Mouse (Mus musculus) monocyte, adult 5-6 weeks (primary cell): ENCODE results near the gene Grid1. TPM values are rescaled to one million over a fixed set of nuclear protein-coding genes. Genes with fewer than 3 reads are reported as not detected.

Experiments
- ATAC-seq: fragments of 153-309, 156-312 bp; replicated peaks from 2 replicates; pipeline ENCODE4 v1.8.0; 2017; ENCODE audit warnings: mild to moderate bottlenecking; ENCODE audit not compliant: low TSS enrichment, insufficient number of reproducible peaks, severe bottlenecking, poor library complexity, low FRiP score
- total RNA-seq: library from RNA; stranded (forward); fragments of 200-1000, 200-491, 200-594 nt; gene quantifications from 3 replicates; pipeline ENCODE4 v1.2.3, GENCODE M21; 2017

Gene Grid1
- total RNA-seq, 1 experiment from 2014 or later, result not detected

DNA sequence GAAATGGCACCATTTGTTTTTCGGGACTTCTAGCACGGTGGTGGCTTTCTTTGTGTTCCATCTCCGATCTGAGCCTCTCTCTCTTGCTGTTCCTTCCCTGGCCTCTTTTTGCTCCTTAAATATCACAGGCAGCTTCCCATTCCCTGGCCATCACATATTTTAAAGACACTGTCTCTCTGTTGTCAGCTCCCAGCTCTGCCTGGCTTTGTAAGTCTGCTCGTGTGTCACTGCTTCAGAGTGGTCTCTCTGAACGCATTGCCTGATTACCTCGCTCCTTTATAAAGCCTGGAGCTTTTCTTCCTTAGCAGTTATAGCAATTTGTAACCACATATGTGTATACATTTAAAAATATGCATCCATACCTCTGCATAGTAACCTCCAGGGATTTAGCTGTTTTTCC, 648.3 kb downstream of the Grid1 start:
- no peak for ATAC-seq

DNA sequence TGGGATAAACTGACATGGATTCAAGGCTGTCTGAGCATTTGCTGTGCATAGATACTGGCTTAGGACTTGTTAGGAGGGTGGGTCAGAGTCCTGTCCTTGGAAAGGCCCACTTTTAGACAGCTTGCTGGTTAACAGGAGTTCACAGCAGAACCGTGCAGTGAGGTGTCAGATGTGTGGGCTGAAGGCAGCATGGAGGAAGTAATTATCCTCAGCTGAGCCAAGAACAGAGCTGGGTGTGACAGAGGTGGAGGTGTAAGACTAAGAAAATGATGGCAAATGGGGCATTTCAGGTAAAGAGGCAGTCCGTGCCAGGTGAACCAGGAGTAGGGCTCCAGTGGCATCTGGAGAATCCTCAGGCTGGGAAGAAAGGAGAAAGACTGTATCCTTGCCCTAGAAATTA, 666.1 kb downstream of the Grid1 start:
- ATAC-seq, result no peak

DNA sequence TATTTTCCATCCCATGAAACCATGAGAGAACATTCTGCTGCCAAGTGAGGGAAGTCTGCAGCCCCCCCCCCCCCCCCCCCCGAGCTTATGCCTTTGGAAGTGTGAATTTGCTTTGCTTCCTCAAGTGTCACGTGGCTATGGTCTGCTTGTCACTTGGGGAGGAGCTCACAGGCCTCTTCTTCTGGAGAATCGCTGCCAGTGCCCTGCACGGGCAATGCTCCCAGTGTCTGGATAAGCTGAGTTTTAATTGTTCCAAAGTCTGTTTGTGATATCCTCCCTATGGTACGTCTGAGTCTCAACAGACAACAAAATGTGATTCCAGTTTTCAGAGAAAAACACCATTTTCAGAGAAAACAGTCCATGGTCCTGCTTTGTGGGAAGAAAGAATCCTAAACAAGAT, 682.4 kb downstream of the Grid1 start:
- ATAC-seq, result no peak

- ATAC-seq, result no peak
Measured at GRCm38 (mm10) chr14:35519402-35519801, 699.5 kb downstream of the Grid1 start.

GRCm38 (mm10) chr14:35538835-35539234, 718.9 kb downstream of the Grid1 start:
- ATAC-seq, result no peak

GRCm38 (mm10) chr14:35541254-35541991, 721.5 kb downstream of the Grid1 start:
- ATAC-seq, result no peak

DNA sequence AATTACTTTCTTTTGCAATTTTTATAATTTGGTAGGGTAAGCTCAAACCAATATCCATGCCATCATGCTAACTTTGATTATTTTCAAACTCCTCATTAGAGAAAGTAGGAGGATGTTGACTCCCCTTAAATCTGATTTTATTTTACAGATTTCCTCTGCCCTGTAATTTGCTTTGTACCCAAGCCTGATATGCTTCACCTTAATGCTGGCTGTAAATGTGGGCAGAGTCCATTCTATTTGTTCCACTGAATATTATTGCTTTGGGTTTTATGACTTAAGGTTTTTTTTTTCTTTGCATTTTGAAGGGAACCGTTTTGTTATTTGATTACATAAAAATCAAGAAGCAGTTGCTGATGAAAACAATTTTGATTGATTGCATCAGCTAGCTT, 722.1 kb downstream of the Grid1 start:
- ATAC-seq, result no peak

- no peak for ATAC-seq
Measured at GRCm38 (mm10) chr14:35554288-35554687, 734.4 kb downstream of the Grid1 start.

DNA sequence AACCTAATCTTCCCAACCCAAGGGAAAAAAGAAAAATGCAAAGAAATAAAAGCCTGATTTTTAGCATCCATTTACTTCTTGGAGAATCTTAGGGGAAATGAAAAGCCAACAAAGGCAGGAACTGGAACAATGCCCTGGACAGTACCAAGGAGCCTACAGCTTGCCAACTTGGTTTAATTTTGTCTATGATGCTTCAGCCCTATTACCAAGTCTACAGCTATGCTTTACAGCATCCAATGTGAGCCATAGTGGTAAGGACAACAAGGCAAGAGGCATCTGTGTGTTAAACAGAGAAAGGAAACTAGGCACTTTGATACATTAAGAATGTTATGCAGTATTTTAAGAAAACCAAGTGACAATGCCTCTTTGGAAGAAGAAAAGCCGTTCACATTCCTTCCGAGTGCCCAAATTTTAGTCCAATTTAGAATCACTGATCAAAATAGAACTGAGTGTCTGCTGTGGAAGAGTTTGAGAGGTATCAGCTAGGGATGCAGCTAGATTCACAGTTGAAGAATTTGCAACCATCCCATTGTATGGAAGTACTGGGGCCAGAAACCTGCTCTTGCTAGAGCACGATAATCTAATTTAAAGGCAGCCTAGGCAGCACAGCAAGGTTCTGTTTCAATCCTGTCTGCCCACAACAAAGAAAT, 741.5 kb downstream of the Grid1 start:
- ATAC-seq, result no peak

DNA sequence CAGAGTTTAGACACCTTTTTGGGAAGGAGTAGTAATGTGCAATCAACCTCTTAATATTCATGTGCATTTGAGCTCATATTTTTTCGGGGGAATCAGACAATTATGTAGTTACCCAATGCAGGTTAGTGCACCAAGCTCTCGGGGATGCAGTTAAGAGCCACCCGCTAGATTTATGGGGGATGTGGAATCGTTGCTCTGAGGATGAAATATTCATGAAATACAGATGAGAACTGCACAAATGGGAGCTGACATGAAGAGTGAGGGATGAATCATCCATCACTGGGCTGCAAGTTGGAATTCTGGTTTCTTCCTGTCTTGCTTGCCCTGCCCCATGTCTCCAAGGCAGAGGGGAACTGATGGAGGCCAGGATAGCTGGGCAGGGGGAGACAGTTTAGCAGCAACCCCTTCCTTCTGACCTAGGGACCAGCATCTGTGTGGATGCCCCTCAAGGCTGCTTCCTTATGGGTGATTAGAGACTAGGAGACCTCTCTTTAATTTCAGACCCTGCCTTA, 753.1 kb downstream of the Grid1 start:
- no peak for ATAC-seq

DNA sequence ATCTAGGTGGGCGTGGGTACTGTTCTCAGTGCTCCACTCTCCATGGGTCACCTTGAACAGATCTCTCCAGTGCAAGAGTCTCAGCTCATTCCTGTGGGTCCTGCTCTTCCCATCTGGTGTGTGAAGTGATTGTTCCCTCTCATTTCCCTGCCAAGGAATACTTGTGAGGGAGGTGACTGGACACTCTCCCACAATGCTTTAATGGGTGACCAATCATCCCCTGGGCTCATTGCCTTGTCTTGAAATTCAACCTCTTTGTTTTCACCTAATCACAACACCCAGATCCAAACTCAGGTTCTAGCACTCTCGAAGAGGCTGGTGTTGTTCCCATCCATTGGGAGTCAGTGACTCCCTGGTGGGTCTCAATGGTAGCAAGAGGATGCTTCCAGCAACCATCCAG, 754.6 kb downstream of the Grid1 start:
- no peak for ATAC-seq

DNA sequence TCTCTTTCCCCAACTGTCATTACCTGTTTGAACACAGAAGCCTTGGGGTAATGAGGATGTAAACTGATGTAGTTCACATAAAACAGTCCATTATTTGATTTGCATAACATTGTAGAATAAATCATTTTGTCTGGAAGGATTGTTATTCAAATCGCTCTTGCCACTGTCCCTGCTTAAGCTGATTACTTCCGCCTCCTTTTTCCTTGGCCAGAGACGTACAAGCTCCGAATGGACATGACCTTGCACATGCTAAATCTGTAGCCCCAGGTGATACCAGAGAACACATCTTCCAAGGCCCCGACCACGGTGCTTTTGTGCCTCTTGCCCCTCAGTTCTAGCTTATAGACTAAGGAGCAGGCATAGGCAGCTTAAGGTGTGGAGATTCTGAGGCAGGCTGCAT, 755.4 kb downstream of the Grid1 start:
- ATAC-seq, result no peak

- no peak for ATAC-seq
Measured at GRCm38 (mm10) chr14:35625749-35626148, 805.8 kb downstream of the Grid1 start.

Other genes starting within 250 kb of the Grid1 start
- not detected in 3 replicates for gene Ldb3, start 231.4 kb upstream of the Grid1 start, total RNA-seq
- gene Opn4, start 220.0 kb upstream of the Grid1 start, total RNA-seq, result not detected in 3 replicates
- 153 to 163 TPM (median 159 TPM) in 3 replicates for gene Wapl, start 146.2 kb upstream of the Grid1 start, total RNA-seq